Mouse (Mus musculus) forebrain, embryonic 10.5 days (tissue): ENCODE data around the gene 1110002E22Rik. TPM values are rescaled to one million over a fixed set of nuclear protein-coding genes. Genes with fewer than 3 reads are reported as not detected.

Experiments
- DNase-seq: peaks from one replicate; pipeline ENCODE4 v3.0.0-alpha.2; 2017; ENCODE audit warnings: low spot score; ENCODE audit errors: extremely low spot score
- H3K27ac ChIP-seq: fragments of 300-500 bp; sonication (generic); 2 replicates; pipeline ENCODE4 v1.5.1; 2016; ENCODE audit warnings: mild to moderate bottlenecking
- H3K27me3 ChIP-seq: fragments of 300-500 bp; sonication (generic); 2 replicates; pipeline ENCODE4 v1.6.1; 2016; ENCODE audit warnings: mild to moderate bottlenecking; ENCODE audit not compliant: poor library complexity, severe bottlenecking
- H3K36me3 ChIP-seq: fragments of 300-500 bp; sonication (generic); replicated peaks from 2 replicates; pipeline ENCODE4 v1.6.1; 2016; ENCODE audit warnings: mild to moderate bottlenecking, moderate library complexity
- H3K4me1 ChIP-seq: fragments of 300-500 bp; sonication (generic); 2 replicates; pipeline ENCODE4 v1.6.1; 2016
- H3K4me3 ChIP-seq: fragments of 300-500 bp; sonication (generic); 2 replicates; pipeline ENCODE4 v1.5.1; 2016; ENCODE audit warnings: mild to moderate bottlenecking, moderate library complexity
- H3K9me3 ChIP-seq: fragments of 300-500 bp; sonication (generic); 2 replicates; pipeline ENCODE4 v1.6.1; 2016; ENCODE audit warnings: mild to moderate bottlenecking, moderate library complexity
- WGBS: fragments of 180-500 bp; shearing (Covaris S2); methylation state at CpG from one replicate; pipeline ENCODE4 v1.1.7; 2016; 5-methylcytosine and 5-hydroxymethylcytosine counted together
- polyA plus RNA-seq: library from polyadenylated mRNA; unstranded; fragments of >200 nt; fragmentation: Nextera tagmentation; extraction: Ambion mirVana; gene quantifications from 2 replicates; pipeline ENCODE4 v1.2.1, GENCODE M21; 2016

1110002E22Rik gene
- polyA plus RNA-seq, 1 experiment from 2014 or later = 0.02 TPM

- Histone ChIP-seq H3K36me3 (no peaks in the 10 kb centered on the region), H3K4me1 (no peaks in the 10 kb centered on the region), H3K27me3 (no peaks in the 10 kb centered on the region), H3K9me3 (no peaks in the 10 kb centered on the region), H3K4me3 (no peak overlapping the region), H3K27ac (no peak overlapping the region)
- WGBS = 96% methylated on average over 16 of the region's 16 CpGs
- DNase-seq = peak; percentile 2
Measured at GRCm38 (mm10) chr3:138119444-138120105, 54.7 kb downstream of the 1110002E22Rik start.

GRCm38 (mm10) chr3:138121461-138121860 is 56.6 kb downstream of the 1110002E22Rik start:
- peak; percentile 8 for DNase-seq
- 94% methylated on average over 2 of the region's 2 CpGs for WGBS
- Histone ChIP-seq H3K27ac (no peak overlapping the region), H3K27me3 (no peaks in the 10 kb centered on the region), H3K4me3 (no peak overlapping the region), H3K36me3 (no peaks in the 10 kb centered on the region), H3K4me1 (peaks cover 7% of the 10 kb centered on the region), H3K9me3 (no peaks in the 10 kb centered on the region)

GRCm38 (mm10) chr3:138123842-138124241 is 59.0 kb downstream of the 1110002E22Rik start:
- Histone ChIP-seq H3K27me3 (no peaks in the 10 kb centered on the region), H3K4me1 (peaks cover 7% of the 10 kb centered on the region), H3K9me3 (no peaks in the 10 kb centered on the region), H3K4me3 (no peak overlapping the region), H3K36me3 (no peaks in the 10 kb centered on the region), H3K27ac (no peak overlapping the region)
- no peak for DNase-seq
- 91% methylated on average over 10 of the region's 10 CpGs for WGBS

- no peak for DNase-seq
- no peaks in the 10 kb centered on the region for H3K27me3 ChIP-seq
- WGBS = 91% methylated on average over 6 of the region's 6 CpGs
- H3K4me3 ChIP-seq = no peak overlapping the region
- H3K36me3 ChIP-seq = no peaks in the 10 kb centered on the region
- H3K9me3 ChIP-seq = no peaks in the 10 kb centered on the region
- H3K27ac ChIP-seq = no peak overlapping the region
- peaks cover 17% of the 10 kb centered on the region for H3K4me1 ChIP-seq
Measured at GRCm38 (mm10) chr3:138129110-138129509, 64.3 kb downstream of the 1110002E22Rik start.

- Histone ChIP-seq H3K27me3 (no peaks in the 10 kb centered on the region), H3K9me3 (no peaks in the 10 kb centered on the region), H3K4me1 (peaks cover 10% of the 10 kb centered on the region; the same call in 1 of the 2 replicates), H3K27ac (peak overlapping the region; percentile 40; the same call in 1 of the 2 replicates), H3K4me3 (no peak overlapping the region), H3K36me3 (no peaks in the 10 kb centered on the region)
- 73% methylated on average over 1 of the region's 1 CpGs for WGBS
- no peak for DNase-seq
Measured at GRCm38 (mm10) chr3:138130692-138131091, 65.8 kb downstream of the 1110002E22Rik start.

Other genes with a start within 250 kb of the 1110002E22Rik start
- 3,633 and 3,684 TPM in 2 replicates for gene H2afz, start 200.6 kb upstream of the 1110002E22Rik start, polyA plus RNA-seq
- 5.3 and 5.5 TPM in 2 replicates for gene Dnajb14, start 197.4 kb upstream of the 1110002E22Rik start, polyA plus RNA-seq
- 90.1 and 92.3 TPM in 2 replicates for gene Lamtor3, start 146.5 kb upstream of the 1110002E22Rik start, polyA plus RNA-seq
- 2.2 and 3.5 TPM in 2 replicates for gene Dapp1, start 83.5 kb upstream of the 1110002E22Rik start, polyA plus RNA-seq
- not detected in 2 replicates for gene Gm5105, start 2.3 kb downstream of the 1110002E22Rik start, polyA plus RNA-seq
- gene Trmt10a, start 78.4 kb downstream of the 1110002E22Rik start, polyA plus RNA-seq = 19.7 and 20.1 TPM in 2 replicates
- gene Mttp, start 79.9 kb downstream of the 1110002E22Rik start, polyA plus RNA-seq = 11.1 and 11.4 TPM in 2 replicates
- gene 4930579F01Rik, start 128.8 kb downstream of the 1110002E22Rik start, polyA plus RNA-seq = not detected in 2 replicates
- gene Adh7, start 152.7 kb downstream of the 1110002E22Rik start, polyA plus RNA-seq = not detected in 2 replicates
- gene Adh1, start 195.9 kb downstream of the 1110002E22Rik start, polyA plus RNA-seq = 0.17 TPM in 1 of 2 replicates, not detected in the other
- gene Adh6a, start 248.2 kb downstream of the 1110002E22Rik start, polyA plus RNA-seq = not detected in 2 replicates